Mouse (Mus musculus) lung, postnatal 0 days (tissue): ENCODE data around the gene Epas1.

ENCODE experiments used
- CTCF ChIP-seq: IDR thresholded peaks from 2 replicates; pipeline ENCODE4 v1.5.1; 2016; ENCODE audit warnings: antibody characterized with exemption, mild to moderate bottlenecking
- EP300 ChIP-seq: IDR thresholded peaks from 2 replicates; pipeline ENCODE4 v1.6.1; 2016; ENCODE audit warnings: antibody characterized with exemption, mild to moderate bottlenecking, control low read depth

DNA sequence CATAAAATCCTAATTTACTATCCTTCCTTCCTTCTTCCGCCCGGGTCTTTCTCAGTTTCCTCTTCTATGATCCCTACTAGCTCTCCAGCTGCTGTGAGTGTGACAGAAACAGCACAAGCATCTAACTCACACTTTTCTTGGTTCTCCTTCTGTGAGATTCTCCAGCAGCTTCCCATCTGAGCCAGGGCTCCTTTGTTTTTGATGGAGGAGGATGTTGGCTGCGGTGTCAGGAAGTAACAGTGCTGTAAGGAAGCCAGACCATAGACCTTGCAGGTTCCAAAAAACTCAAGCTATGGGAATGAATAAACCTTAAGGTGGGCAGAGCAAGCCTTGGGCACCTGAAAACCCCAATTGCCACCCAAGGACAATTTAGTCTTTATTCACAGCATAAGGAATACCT is 48.3 kb upstream of the Epas1 start:
- TF ChIP-seq CTCF, result no peak
- no peak for TF ChIP-seq EP300
